Mouse (Mus musculus) myocyte (in vitro differentiated cells): ENCODE data around the gene Rplp2.

Experiments
- CEBPB ChIP-seq: IDR thresholded peaks from 2 replicates; pipeline ENCODE4 v1.6.1; 2011; ENCODE audit warnings: mild to moderate bottlenecking, moderate library complexity; ENCODE audit not compliant: poor library complexity, insufficient read depth, severe bottlenecking
- E2F4 ChIP-seq: IDR thresholded peaks from one replicate; pipeline ENCODE4 v1.6.1; 2011; ENCODE audit warnings: mild to moderate bottlenecking, control low read depth, moderate library complexity; ENCODE audit not compliant: insufficient read depth
- MAX ChIP-seq: IDR thresholded peaks from one replicate; pipeline ENCODE4 v1.6.1; 2011; ENCODE audit warnings: low read depth, mild to moderate bottlenecking, control low read depth
- MYOG ChIP-seq, 3 experiments: IDR thresholded peaks; one replicate each; pipeline ENCODE4 v1.6.1; 2011; ENCODE audit warnings: control low read depth in 2 of 3, low read depth in 2 of 3, mild to moderate bottlenecking in 2 of 3; ENCODE audit not compliant: insufficient read length in 2 of 3, control insufficient read depth in 1 of 3, insufficient read depth in 1 of 3
- POLR2A ChIP-seq: IDR thresholded peaks from one replicate; pipeline ENCODE4 v1.6.1; 2011; ENCODE audit warnings: low read depth, mild to moderate bottlenecking, control low read depth, moderate library complexity; ENCODE audit not compliant: insufficient read length
- POLR2AphosphoS2 ChIP-seq: IDR thresholded peaks from one replicate; pipeline ENCODE4 v1.6.1; 2011; ENCODE audit warnings: low read depth, control low read depth; ENCODE audit not compliant: insufficient read length
- REST ChIP-seq: IDR thresholded peaks from one replicate; pipeline ENCODE4 v1.6.1; 2011; ENCODE audit warnings: mild to moderate bottlenecking, control low read depth, moderate library complexity; ENCODE audit not compliant: insufficient read depth, insufficient read length
- TCF3 ChIP-seq: IDR thresholded peaks from one replicate; pipeline ENCODE4 v1.6.1; 2011; ENCODE audit warnings: low read depth, control low read depth; ENCODE audit not compliant: insufficient read length
- USF1 ChIP-seq: IDR thresholded peaks from one replicate; pipeline ENCODE4 v1.6.1; 2011; ENCODE audit warnings: low read depth, mild to moderate bottlenecking, control low read depth, moderate library complexity

DNA sequence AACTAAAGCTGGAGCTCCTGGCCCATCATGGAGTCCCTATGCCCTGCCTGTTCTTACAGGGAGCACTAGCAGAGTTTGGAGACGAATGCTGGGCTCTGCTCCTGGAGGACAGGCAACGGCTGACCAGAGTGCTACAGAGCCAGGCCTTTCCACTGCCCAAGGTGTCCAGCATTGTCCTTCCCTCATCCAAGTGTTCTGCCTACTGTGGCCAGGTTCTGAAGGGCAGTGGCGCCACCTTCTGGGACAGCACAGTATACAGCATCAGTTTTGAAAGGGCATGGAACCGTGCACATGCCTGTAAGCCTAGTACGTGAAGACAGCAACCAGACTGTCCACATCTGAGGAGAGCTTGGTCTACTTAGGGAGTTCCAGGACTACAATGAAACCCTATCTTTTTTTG, 43.9 kb upstream of the Rplp2 start:
- TF ChIP-seq POLR2A (no peak), MYOG (IDR thresholded peaks at IDR 0.05; ENCODE audit: control insufficient read depth in 1 of 3, insufficient read depth in 1 of 3, insufficient read length in 2 of 3, low read depth in 2 of 3) (no peak), USF1 (no peak), POLR2AphosphoS2 (peak; percentile 40), CEBPB (no peak), E2F4 (no peak), MAX (no peak), REST (no peak), TCF3 (no peak)
